Mouse (Mus musculus): ENCODE measurements around the gene Slc9a9. TPM values are rescaled to one million over a fixed set of nuclear protein-coding genes. Genes with fewer than 3 reads are reported as not detected.

Gene Slc9a9
- polyA plus RNA-seq, 1 experiment, result 6.5 TPM

- WGBS, result 12% methylated on average over 14 of the region's 14 CpGs
- TF ChIP-seq CTCF (IDR thresholded peaks at IDR 0.05; ENCODE audit: control insufficient read depth, insufficient read depth, low read length) (no peak), POLR2A (IDR thresholded peaks at IDR 0.05; ENCODE audit: borderline replicate concordance, control insufficient read depth, low read depth, low read length) (no peak)
- Histone ChIP-seq H3K4me1 (ENCODE audit: control insufficient read depth, insufficient read depth, low read length) (no peaks in the 10 kb centered on the region), H3K4me3 (replicated peaks; ENCODE audit: control insufficient read depth, low read depth, low read length) (no peak overlapping the region), H3K27ac (ENCODE audit: control insufficient read depth, insufficient read depth, low read depth, low read length, poor library complexity) (peak overlapping the region; percentile 30; the same call in 1 of the 2 replicates)
These were observed 402.8 kb downstream of the Slc9a9 start for GRCm38 (mm10) chr9:95072450-95072955.

- 80% methylated on average over 8 of the region's 8 CpGs for WGBS
These were observed 404.0 kb downstream of the Slc9a9 start for GRCm38 (mm10) chr9:95073691-95074090.

GRCm38 (mm10) chr9:95075856-95076255 lies 406.1 kb downstream of the Slc9a9 start:
- 65% methylated on average over 12 of the region's 12 CpGs for WGBS
- TF ChIP-seq POLR2A (IDR thresholded peaks at IDR 0.05; ENCODE audit: borderline replicate concordance, control insufficient read depth, low read depth, low read length) (no peak), CTCF (IDR thresholded peaks at IDR 0.05; ENCODE audit: control insufficient read depth, insufficient read depth, low read length) (no peak)

More at GRCm38 (mm10) chr9:95073691-95074090, 404.0 kb downstream of the Slc9a9 start:
- H3K4me3 ChIP-seq (replicated peaks; ENCODE audit: control insufficient read depth, low read depth, low read length), result no peak overlapping the region
- TF ChIP-seq CTCF (IDR thresholded peaks at IDR 0.05; ENCODE audit: control insufficient read depth, insufficient read depth, low read length) (no peak), POLR2A (IDR thresholded peaks at IDR 0.05; ENCODE audit: borderline replicate concordance, control insufficient read depth, low read depth, low read length) (no peak)
- no peaks in the 10 kb centered on the region for H3K4me1 ChIP-seq (ENCODE audit: control insufficient read depth, insufficient read depth, low read length)
- H3K27ac ChIP-seq (ENCODE audit: control insufficient read depth, insufficient read depth, low read depth, low read length, poor library complexity), result no peak overlapping the region; the same call in 1 of the 2 replicates

GRCm38 (mm10) chr9:95077938-95078337 lies 408.2 kb downstream of the Slc9a9 start:
- Histone ChIP-seq H3K4me1 (ENCODE audit: control insufficient read depth, insufficient read depth, low read length) (no peaks in the 10 kb centered on the region), H3K4me3 (replicated peaks; ENCODE audit: control insufficient read depth, low read depth, low read length) (no peak overlapping the region), H3K27ac (ENCODE audit: control insufficient read depth, insufficient read depth, low read depth, low read length, poor library complexity) (no peak overlapping the region)
- 91% methylated on average over 5 of the region's 5 CpGs for WGBS
- no peak for TF ChIP-seq CTCF (IDR thresholded peaks at IDR 0.05; ENCODE audit: control insufficient read depth, insufficient read depth, low read length)
- TF ChIP-seq POLR2A (IDR thresholded peaks at IDR 0.05; ENCODE audit: borderline replicate concordance, control insufficient read depth, low read depth, low read length), result no peak

More at GRCm38 (mm10) chr9:95075856-95076255, 406.1 kb downstream of the Slc9a9 start:
- no peak overlapping the region for H3K27ac ChIP-seq (ENCODE audit: control insufficient read depth, insufficient read depth, low read depth, low read length, poor library complexity)
- no peak overlapping the region for H3K4me3 ChIP-seq (replicated peaks; ENCODE audit: control insufficient read depth, low read depth, low read length)
- H3K4me1 ChIP-seq (ENCODE audit: control insufficient read depth, insufficient read depth, low read length), result no peaks in the 10 kb centered on the region

- Histone ChIP-seq H3K27ac (ENCODE audit: control insufficient read depth, insufficient read depth, low read depth, low read length, poor library complexity) (no peak overlapping the region), H3K4me3 (replicated peaks; ENCODE audit: control insufficient read depth, low read depth, low read length) (no peak overlapping the region), H3K4me1 (ENCODE audit: control insufficient read depth, insufficient read depth, low read length) (no peaks in the 10 kb centered on the region)
- no peak for TF ChIP-seq CTCF (IDR thresholded peaks at IDR 0.05; ENCODE audit: control insufficient read depth, insufficient read depth, low read length)
- no peak for TF ChIP-seq POLR2A (IDR thresholded peaks at IDR 0.05; ENCODE audit: borderline replicate concordance, control insufficient read depth, low read depth, low read length)
- 78% methylated on average over 3 of the region's 3 CpGs for WGBS
These were observed 408.9 kb downstream of the Slc9a9 start for GRCm38 (mm10) chr9:95078626-95079025.

GRCm38 (mm10) chr9:95079951-95080350 lies 410.2 kb downstream of the Slc9a9 start:
- Histone ChIP-seq H3K4me3 (replicated peaks; ENCODE audit: control insufficient read depth, low read depth, low read length) (no peak overlapping the region), H3K27ac (ENCODE audit: control insufficient read depth, insufficient read depth, low read depth, low read length, poor library complexity) (no peak overlapping the region), H3K4me1 (ENCODE audit: control insufficient read depth, insufficient read depth, low read length) (no peaks in the 10 kb centered on the region)
- no peak for TF ChIP-seq POLR2A (IDR thresholded peaks at IDR 0.05; ENCODE audit: borderline replicate concordance, control insufficient read depth, low read depth, low read length)
- no peak for TF ChIP-seq CTCF (IDR thresholded peaks at IDR 0.05; ENCODE audit: control insufficient read depth, insufficient read depth, low read length)

- Histone ChIP-seq H3K27ac (ENCODE audit: control insufficient read depth, insufficient read depth, low read depth, low read length, poor library complexity) (no peak overlapping the region), H3K4me3 (replicated peaks; ENCODE audit: control insufficient read depth, low read depth, low read length) (no peak overlapping the region), H3K4me1 (ENCODE audit: control insufficient read depth, insufficient read depth, low read length) (no peaks in the 10 kb centered on the region)
- no peak for TF ChIP-seq POLR2A (IDR thresholded peaks at IDR 0.05; ENCODE audit: borderline replicate concordance, control insufficient read depth, low read depth, low read length)
- TF ChIP-seq CTCF (IDR thresholded peaks at IDR 0.05; ENCODE audit: control insufficient read depth, insufficient read depth, low read length), result no peak
- WGBS, result 83% methylated on average over 8 of the region's 8 CpGs
These were observed 416.6 kb downstream of the Slc9a9 start for GRCm38 (mm10) chr9:95086109-95086821.

GRCm38 (mm10) chr9:95088221-95088620 lies 418.5 kb downstream of the Slc9a9 start:
- 83% methylated on average over 4 of the region's 4 CpGs for WGBS
- no peak for TF ChIP-seq POLR2A (IDR thresholded peaks at IDR 0.05; ENCODE audit: borderline replicate concordance, control insufficient read depth, low read depth, low read length)
- no peak for TF ChIP-seq CTCF (IDR thresholded peaks at IDR 0.05; ENCODE audit: control insufficient read depth, insufficient read depth, low read length)
- Histone ChIP-seq H3K4me3 (replicated peaks; ENCODE audit: control insufficient read depth, low read depth, low read length) (no peak overlapping the region), H3K27ac (ENCODE audit: control insufficient read depth, insufficient read depth, low read depth, low read length, poor library complexity) (no peak overlapping the region), H3K4me1 (ENCODE audit: control insufficient read depth, insufficient read depth, low read length) (no peaks in the 10 kb centered on the region)

Data from bone marrow, adult 2 months (tissue).